In genomic region chr5:115284735-115285134, GRCm38 (mm10) we compare ENCODE assay signal across 9 mouse cellular contexts. TPM values are rescaled to one million over a fixed set of nuclear protein-coding genes. Genes with fewer than 3 reads are reported as not detected.
A peak's percentile ranks its signal among the peaks of the same experiment; 100 is the strongest.
DNase-seq lines count a peak whose midpoint lies in the region; TF ChIP-seq lines count a peak whose summit lies in the region.
"Had no signal": no experiment of that assay in that cellular context is flagged by ENCODE, and none has a peak within 500 bp of the region (broad histone marks: within the 10 kb centered on the region; RNA-seq: fewer than 3 reads in every experiment).

No protein-coding gene starts in this region.

- no peak overlapping the region for H3K4me3 ChIP-seq in cerebellum, adult 2 months (replicated peaks; ENCODE audit: insufficient read depth, low read depth, low read length)
- H3K4me3 ChIP-seq: heart, embryonic 10.5 days had no signal

- H3K27ac ChIP-seq in cerebellum, adult 2 months (ENCODE audit: insufficient read depth, low read length), result no peak overlapping the region
- H3K27ac ChIP-seq: heart, embryonic 10.5 days had no signal

- peak; percentile 33; the same call in 1 of the 2 replicates for TF ChIP-seq CTCF in cerebellum, adult 2 months (IDR thresholded peaks at IDR 0.05; ENCODE audit: borderline replicate concordance, insufficient read depth, low read depth, low read length)

- TF ChIP-seq POLR2A in cerebellum, adult 2 months (IDR thresholded peaks at IDR 0.05; ENCODE audit: borderline replicate concordance, insufficient read depth, low read length), result no peak

- H3K4me1 ChIP-seq in cerebellum, adult 2 months (ENCODE audit: control insufficient read depth, insufficient read depth, low read length), result no peaks in the 10 kb centered on the region

- WGBS in cerebellum, adult 2 months, result 80% methylated on average over 3 of the region's 3 CpGs

- DNase-seq in cerebellum, adult 2 months, result no peak
- no peak for DNase-seq in cerebellum, postnatal 4 days (ENCODE audit: low spot score in 2 of 2)
- peak; percentile 20 for DNase-seq in lung, postnatal 14 days
- DNase-seq in lung, postnatal 4 days, result no peak
- DNase-seq in induced T-regulatory cell, adult 2 months (ENCODE audit: low read depth), result peak; percentile 48
- DNase-seq in thymus, postnatal 25 days, result peak; percentile 38
- no peak for DNase-seq in Muller cell, postnatal 12 days (ENCODE audit: inconsistent ontology term)
- no peak for DNase-seq in spleen, adult 12 weeks (ENCODE audit: low spot score)

- H3K27me3 ChIP-seq in cerebellum, adult 2 months (ENCODE audit: control insufficient read depth, insufficient read depth, low read length), result no peaks in the 10 kb centered on the region

RNA-seq across cellular contexts. Expression of gene Coq5, which starts 5.3 kb away (rescaled TPM):
- polyA plus RNA-seq in cerebellum, adult 2 months (2012; rRNA removed), result 39.5 and 39.8 TPM in 2 replicates

RNA-seq across cellular contexts. Expression of gene Rnf10, which starts 12.0 kb away (rescaled TPM):
- 141 and 151 TPM in 2 replicates for polyA plus RNA-seq in cerebellum, adult 2 months (2012; rRNA removed)

RNA-seq across cellular contexts. Expression of gene Dynll1, which starts 16.1 kb away (rescaled TPM):
- 381 and 416 TPM in 2 replicates for polyA plus RNA-seq in cerebellum, adult 2 months (2012; rRNA removed)

RNA-seq across cellular contexts. Expression of gene Srsf9, which starts 42.2 kb away (rescaled TPM):
- polyA plus RNA-seq in cerebellum, adult 2 months (2012; rRNA removed), result 60.1 and 65.0 TPM in 2 replicates

RNA-seq across cellular contexts. Expression of gene Pop5, which starts 49.1 kb away (rescaled TPM):
- 168 and 177 TPM in 2 replicates for polyA plus RNA-seq in cerebellum, adult 2 months (2012; rRNA removed)

Comparison
In these comparisons a context has a peak if more than half of its experiments do, and no peak if none do; other contexts are left out.
1. DNase-seq: peak in lung, postnatal 14 days (single experiment), induced T-regulatory cell, adult 2 months (single experiment) and thymus, postnatal 25 days (single experiment); none in cerebellum, adult 2 months (0 of 2), cerebellum, postnatal 4 days (0 of 2), lung, postnatal 4 days (0 of 2), Muller cell, postnatal 12 days (single experiment) and spleen, adult 12 weeks (single experiment).